Mouse (Mus musculus): Measurements from ENCODE around the gene Fam50b. TPM values are rescaled to one million over a fixed set of nuclear protein-coding genes. Genes with fewer than 3 reads are reported as not detected.

The Fam50b gene
- polyA plus RNA-seq, 1 experiment from 2014 or later: 0.11 TPM

GRCm38 (mm10) chr13:34712881-34713280 lies 21.8 kb upstream of the Fam50b start:
- Histone ChIP-seq H3K4me1 (no peaks in the 10 kb centered on the region), H3K9me3 (replicated peaks) (no peaks in the 10 kb centered on the region), H3K36me3 (no peaks in the 10 kb centered on the region), H3K4me3 (no peak overlapping the region), H3K27ac (no peak overlapping the region), H3K27me3 (ENCODE audit: low read depth, poor library complexity, severe bottlenecking) (no peaks in the 10 kb centered on the region)
- WGBS: 72% methylated on average over 1 of the region's 1 CpGs
- DNase-seq (ENCODE audit: low spot score): no peak

- no peaks in the 10 kb centered on the region for H3K4me1 ChIP-seq
- no peak overlapping the region for H3K4me3 ChIP-seq
- H3K27me3 ChIP-seq (ENCODE audit: low read depth, poor library complexity, severe bottlenecking): no peaks in the 10 kb centered on the region
- 63% methylated on average over 7 of the region's 7 CpGs for whole genome bisulfite sequencing
- no peaks in the 10 kb centered on the region for H3K36me3 ChIP-seq
- DNase-seq (ENCODE audit: low spot score): no peak
- H3K9me3 ChIP-seq (replicated peaks): no peaks in the 10 kb centered on the region
- no peak overlapping the region for H3K27ac ChIP-seq
These were observed 19.2 kb upstream of the Fam50b start for GRCm38 (mm10) chr13:34715437-34715838.

- Histone ChIP-seq H3K4me1 (peaks cover 32% of the 10 kb centered on the region), H3K27me3 (ENCODE audit: low read depth, poor library complexity, severe bottlenecking) (no peaks in the 10 kb centered on the region), H3K36me3 (no peaks in the 10 kb centered on the region), H3K27ac (peak overlapping the region; percentile 75), H3K9me3 (replicated peaks) (no peaks in the 10 kb centered on the region), H3K4me3 (no peak overlapping the region)
- DNase-seq (ENCODE audit: low spot score): peak; percentile 63
- 61% methylated on average over 8 of the region's 8 CpGs for WGBS
These were observed 9.6 kb upstream of the Fam50b start for GRCm38 (mm10) chr13:34724831-34725592.

- peak; percentile 63 for DNase-seq (ENCODE audit: low spot score)
- Histone ChIP-seq H3K36me3 (no peaks in the 10 kb centered on the region), H3K27ac (peak overlapping the region; percentile 75), H3K4me1 (peaks cover 32% of the 10 kb centered on the region), H3K27me3 (ENCODE audit: low read depth, poor library complexity, severe bottlenecking) (no peaks in the 10 kb centered on the region), H3K4me3 (peak overlapping the region; percentile 38), H3K9me3 (replicated peaks) (no peaks in the 10 kb centered on the region)
- 30% methylated on average over 9 of the region's 9 CpGs for WGBS
These were observed 8.7 kb upstream of the Fam50b start for GRCm38 (mm10) chr13:34725800-34726476.

- Histone ChIP-seq H3K27ac (peak overlapping the region; percentile 75), H3K4me3 (peak overlapping the region; percentile 38), H3K9me3 (replicated peaks) (no peaks in the 10 kb centered on the region), H3K27me3 (ENCODE audit: low read depth, poor library complexity, severe bottlenecking) (no peaks in the 10 kb centered on the region), H3K36me3 (no peaks in the 10 kb centered on the region), H3K4me1 (peaks cover 32% of the 10 kb centered on the region)
- WGBS: 34% methylated on average over 8 of the region's 8 CpGs
- no peak for DNase-seq (ENCODE audit: low spot score)
These were observed 8.2 kb upstream of the Fam50b start for GRCm38 (mm10) chr13:34726477-34726805.

- Histone ChIP-seq H3K27ac (peak overlapping the region; percentile 75), H3K4me3 (no peak overlapping the region), H3K27me3 (ENCODE audit: low read depth, poor library complexity, severe bottlenecking) (no peaks in the 10 kb centered on the region), H3K9me3 (replicated peaks) (no peaks in the 10 kb centered on the region), H3K36me3 (no peaks in the 10 kb centered on the region), H3K4me1 (peaks cover 32% of the 10 kb centered on the region)
- 89% methylated on average over 2 of the region's 2 CpGs for WGBS
- DNase-seq (ENCODE audit: low spot score): no peak
These were observed 7.6 kb upstream of the Fam50b start for GRCm38 (mm10) chr13:34727060-34727459.

- DNase-seq (ENCODE audit: low spot score): no peak
- Histone ChIP-seq H3K27ac (no peak overlapping the region), H3K4me3 (no peak overlapping the region), H3K36me3 (no peaks in the 10 kb centered on the region), H3K9me3 (replicated peaks) (no peaks in the 10 kb centered on the region), H3K4me1 (peaks cover 4% of the 10 kb centered on the region), H3K27me3 (ENCODE audit: low read depth, poor library complexity, severe bottlenecking) (no peaks in the 10 kb centered on the region)
- 89% methylated on average over 6 of the region's 6 CpGs for WGBS
These were observed 3.1 kb upstream of the Fam50b start for GRCm38 (mm10) chr13:34731551-34731950.

GRCm38 (mm10) chr13:34733780-34734179 lies 870 bp upstream of the Fam50b start:
- no peak overlapping the region for H3K27ac ChIP-seq
- 89% methylated on average over 1 of the region's 1 CpGs for WGBS
- no peak overlapping the region for H3K4me3 ChIP-seq
- no peaks in the 10 kb centered on the region for H3K27me3 ChIP-seq (ENCODE audit: low read depth, poor library complexity, severe bottlenecking)
- H3K9me3 ChIP-seq (replicated peaks): no peaks in the 10 kb centered on the region
- H3K36me3 ChIP-seq: no peaks in the 10 kb centered on the region
- H3K4me1 ChIP-seq: no peaks in the 10 kb centered on the region
- DNase-seq (ENCODE audit: low spot score): no peak

- H3K36me3 ChIP-seq: no peaks in the 10 kb centered on the region
- DNase-seq (ENCODE audit: low spot score): no peak
- WGBS: 89% methylated on average over 7 of the region's 7 CpGs
- no peak overlapping the region for H3K27ac ChIP-seq
- no peaks in the 10 kb centered on the region for H3K27me3 ChIP-seq (ENCODE audit: low read depth, poor library complexity, severe bottlenecking)
- H3K4me1 ChIP-seq: no peaks in the 10 kb centered on the region
- H3K4me3 ChIP-seq: no peak overlapping the region
- H3K9me3 ChIP-seq (replicated peaks): no peaks in the 10 kb centered on the region
These were observed 3.5 kb downstream of the Fam50b start for GRCm38 (mm10) chr13:34737968-34738698.

GRCm38 (mm10) chr13:34738699-34738973 lies 4.0 kb downstream of the Fam50b start:
- no peaks in the 10 kb centered on the region for H3K4me1 ChIP-seq
- 89% methylated on average over 1 of the region's 1 CpGs for WGBS
- H3K27ac ChIP-seq: no peak overlapping the region
- DNase-seq (ENCODE audit: low spot score): no peak
- H3K9me3 ChIP-seq (replicated peaks): no peaks in the 10 kb centered on the region
- no peak overlapping the region for H3K4me3 ChIP-seq
- no peaks in the 10 kb centered on the region for H3K27me3 ChIP-seq (ENCODE audit: low read depth, poor library complexity, severe bottlenecking)
- no peaks in the 10 kb centered on the region for H3K36me3 ChIP-seq

- Histone ChIP-seq H3K27ac (no peak overlapping the region), H3K4me1 (no peaks in the 10 kb centered on the region), H3K36me3 (no peaks in the 10 kb centered on the region), H3K27me3 (ENCODE audit: low read depth, poor library complexity, severe bottlenecking) (no peaks in the 10 kb centered on the region), H3K4me3 (no peak overlapping the region), H3K9me3 (replicated peaks) (no peaks in the 10 kb centered on the region)
- no peak for DNase-seq (ENCODE audit: low spot score)
- WGBS: 59% methylated on average over 3 of the region's 3 CpGs
These were observed 4.4 kb downstream of the Fam50b start for GRCm38 (mm10) chr13:34739071-34739470.

GRCm38 (mm10) chr13:34741254-34741653 lies 6.6 kb downstream of the Fam50b start:
- no peaks in the 10 kb centered on the region for H3K36me3 ChIP-seq
- no peak for DNase-seq (ENCODE audit: low spot score)

More at GRCm38 (mm10) chr13:34741254-34741653, 6.6 kb downstream of the Fam50b start:
- 88% methylated on average over 9 of the region's 9 CpGs for WGBS
- Histone ChIP-seq H3K4me3 (no peak overlapping the region), H3K27ac (no peak overlapping the region), H3K4me1 (no peaks in the 10 kb centered on the region), H3K27me3 (ENCODE audit: low read depth, poor library complexity, severe bottlenecking) (no peaks in the 10 kb centered on the region), H3K9me3 (replicated peaks) (no peaks in the 10 kb centered on the region)
